Mouse (Mus musculus): ENCODE measurements at regions not wholly inside any gene's neighbourhood (a gene's known extent, or its start where the extent isn't known, plus 50 kb on each side); places are given as distances from the start of the nearest gene placed in this dataset.

DNA sequence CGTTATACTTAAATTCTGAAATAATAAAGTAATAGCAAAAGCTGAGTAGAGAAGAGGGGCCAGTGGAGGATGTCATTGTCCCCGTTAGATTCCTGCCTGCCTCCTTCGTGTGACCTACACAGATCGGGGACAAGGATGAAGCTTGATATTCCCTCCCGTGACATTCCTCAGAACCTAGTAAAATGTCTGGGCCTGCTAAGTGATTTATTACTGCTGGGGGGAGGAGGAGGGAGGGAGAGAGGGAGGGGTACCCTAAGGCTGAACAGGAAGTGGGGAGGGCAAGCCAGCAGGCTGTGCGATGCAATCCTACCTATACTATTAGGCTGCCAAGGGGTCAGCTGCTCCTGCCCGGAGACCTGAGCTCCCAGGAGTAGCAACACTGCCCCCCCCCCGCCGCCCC, 64.9 kb upstream of the Csf3r start:
- H3K4me2 ChIP-seq (replicated peaks; ENCODE audit: low read depth, low read length), result no peak overlapping the region
- H3K27me3 ChIP-seq (ENCODE audit: insufficient read depth, low read length), result no peaks in the 10 kb centered on the region
- H3K27ac ChIP-seq (ENCODE audit: low read length), result no peak overlapping the region
- H3K36me3 ChIP-seq (ENCODE audit: insufficient read depth, low read length), result no peaks in the 10 kb centered on the region
- 14% methylated on average over 9 of the region's 9 CpGs for WGBS
- ATAC-seq (ENCODE audit: low FRiP score, low TSS enrichment), result 0 out of 2 replicates have a peak, but pooled peaks have one; percentile 27
- 0 out of 2 replicates have a peak, but pooled peaks cover 3% of the 10 kb centered on the region for H3K4me1 ChIP-seq (ENCODE audit: insufficient read depth, low read length)
- no peak overlapping the region for H3K9ac ChIP-seq (replicated peaks; ENCODE audit: low read length)
- H3K4me3 ChIP-seq (ENCODE audit: low read length), result no peak overlapping the region
- no peaks in the 10 kb centered on the region for H3K9me3 ChIP-seq (ENCODE audit: low read length)

DNA sequence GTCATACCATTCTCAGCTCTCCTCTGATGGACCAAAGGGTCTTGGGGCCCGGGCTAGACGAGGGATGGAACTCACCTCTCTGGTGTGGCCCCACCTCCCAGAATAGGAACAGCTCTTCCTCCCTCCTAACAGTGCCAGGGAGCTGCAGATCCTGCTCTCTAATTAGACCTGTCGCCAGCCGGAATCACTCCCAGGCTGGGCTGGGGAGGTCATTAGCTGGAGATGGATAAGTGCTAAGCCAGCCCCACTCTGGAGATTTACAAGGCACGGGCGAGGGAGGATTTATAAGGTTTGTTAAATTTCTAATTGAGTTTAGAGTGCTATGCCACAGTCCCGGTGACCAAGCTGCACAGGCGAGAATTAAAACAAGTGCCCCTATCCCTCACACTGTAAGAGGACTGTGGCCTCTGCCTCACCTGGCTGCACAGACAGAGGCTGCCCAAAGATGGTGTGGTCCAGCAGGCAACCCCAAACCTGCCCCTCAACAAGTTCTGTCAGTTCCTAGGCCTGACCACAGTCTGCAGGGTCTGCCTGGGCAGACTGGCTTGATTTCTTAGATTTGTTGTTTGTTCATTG, 63.6 kb upstream of the Csf3r start:
- Histone ChIP-seq H3K27me3 (ENCODE audit: insufficient read depth, low read length) (no peaks in the 10 kb centered on the region), H3K27ac (ENCODE audit: low read length) (no peak overlapping the region), H3K4me1 (ENCODE audit: insufficient read depth, low read length) (0 out of 2 replicates have a peak, but pooled peaks cover 3% of the 10 kb centered on the region), H3K9me3 (ENCODE audit: low read length) (no peaks in the 10 kb centered on the region), H3K9ac (replicated peaks; ENCODE audit: low read length) (no peak overlapping the region), H3K36me3 (ENCODE audit: insufficient read depth, low read length) (no peaks in the 10 kb centered on the region), H3K4me3 (ENCODE audit: low read length) (no peak overlapping the region), H3K4me2 (replicated peaks; ENCODE audit: low read depth, low read length) (no peak overlapping the region)
- ATAC-seq (ENCODE audit: low FRiP score, low TSS enrichment), result peak; percentile 82
- 11% methylated on average over 8 of the region's 8 CpGs for WGBS

DNA sequence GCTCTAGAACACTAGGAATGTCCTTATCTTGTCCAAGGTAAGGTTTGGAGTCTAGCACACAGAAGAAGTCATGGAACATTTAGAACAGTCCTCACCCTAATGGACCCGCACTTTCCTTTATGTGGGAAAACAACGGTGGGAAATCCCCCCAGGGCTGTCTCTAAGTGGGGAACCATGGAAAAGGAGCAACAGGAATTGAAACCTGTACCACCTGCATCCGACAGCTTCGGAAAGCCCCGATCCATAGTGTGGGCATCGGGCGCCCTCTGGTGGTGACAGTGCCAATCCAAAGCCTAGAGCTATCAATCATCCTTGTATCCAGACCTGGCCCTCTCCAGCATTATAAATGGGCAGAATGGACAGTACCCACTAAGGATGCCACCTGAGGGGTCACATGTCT, 61.7 kb upstream of the Csf3r start:
- H3K36me3 ChIP-seq (ENCODE audit: insufficient read depth, low read length), result no peaks in the 10 kb centered on the region
- ATAC-seq (ENCODE audit: low FRiP score, low TSS enrichment), result no peak
- no peaks in the 10 kb centered on the region for H3K9me3 ChIP-seq (ENCODE audit: low read length)
- H3K4me2 ChIP-seq (replicated peaks; ENCODE audit: low read depth, low read length), result no peak overlapping the region
- H3K9ac ChIP-seq (replicated peaks; ENCODE audit: low read length), result no peak overlapping the region
- H3K27me3 ChIP-seq (ENCODE audit: insufficient read depth, low read length), result no peaks in the 10 kb centered on the region
- H3K4me1 ChIP-seq (ENCODE audit: insufficient read depth, low read length), result 0 out of 2 replicates have a peak, but pooled peaks cover 3% of the 10 kb centered on the region
- H3K4me3 ChIP-seq (ENCODE audit: low read length), result no peak overlapping the region
- no peak overlapping the region for H3K27ac ChIP-seq (ENCODE audit: low read length)
- 8% methylated on average over 7 of the region's 7 CpGs for WGBS
